8 mouse cellular contexts compared by ENCODE assay signal in genomic region chr14:121450504-121451423, GRCm38 (mm10). TPM values are rescaled to one million over a fixed set of nuclear protein-coding genes. Genes with fewer than 3 reads are reported as not detected.
DNase-seq lines count a peak whose midpoint lies in the region; ATAC-seq and TF ChIP-seq lines count a peak whose summit lies in the region.

No protein-coding gene starts in this region.

- peaks cover 10% of the 10 kb centered on the region; the same call in 1 of the 2 replicates for H3K4me1 ChIP-seq in forebrain, embryonic 13.5 days
- H3K4me1 ChIP-seq in heart, postnatal 0 days (ENCODE audit: control insufficient read depth, insufficient read depth) = peaks cover 3% of the 10 kb centered on the region; the same call in 1 of the 2 replicates
- peaks cover 22 to 31% of the 10 kb centered on the region in 2 experiments for H3K4me1 ChIP-seq in liver, embryonic 14.5 days (replicated peaks; ENCODE audit: control insufficient read depth in 2 of 2, insufficient read depth in 2 of 2, low read length in 1 of 2)
- no peaks in the 10 kb centered on the region for H3K4me1 ChIP-seq in neural tube, embryonic 11.5 days (ENCODE audit: control insufficient read depth, insufficient read depth, low read length)
- H3K4me1 ChIP-seq in stomach, postnatal 0 days (replicated peaks; ENCODE audit: control insufficient read depth, insufficient read depth) = 0 out of 2 replicates have a peak, but pooled peaks cover 2% of the 10 kb centered on the region

- no peak overlapping the region for H3K27ac ChIP-seq in forebrain, embryonic 13.5 days
- no peak overlapping the region for H3K27ac ChIP-seq in heart, postnatal 0 days (ENCODE audit: low read depth)
- no peak overlapping the region for H3K27ac ChIP-seq in liver, embryonic 14.5 days
- no peak overlapping the region for H3K27ac ChIP-seq in neural tube, embryonic 11.5 days (ENCODE audit: low read depth, low read length)
- H3K27ac ChIP-seq in stomach, postnatal 0 days (replicated peaks) = no peak overlapping the region

- H3K36me3 ChIP-seq in forebrain, embryonic 13.5 days (ENCODE audit: poor library complexity, severe bottlenecking) = no peaks in the 10 kb centered on the region
- no peaks in the 10 kb centered on the region for H3K36me3 ChIP-seq in heart, postnatal 0 days (replicated peaks; ENCODE audit: control insufficient read depth, insufficient read depth, low read length)
- no peaks in the 10 kb centered on the region for H3K36me3 ChIP-seq in liver, embryonic 14.5 days (replicated peaks; ENCODE audit: control insufficient read depth, insufficient read depth, low read depth)
- no peaks in the 10 kb centered on the region for H3K36me3 ChIP-seq in neural tube, embryonic 11.5 days (ENCODE audit: control insufficient read depth, insufficient read depth, low read length)
- no peaks in the 10 kb centered on the region for H3K36me3 ChIP-seq in stomach, postnatal 0 days (ENCODE audit: control insufficient read depth, insufficient read depth, low read length)

- ATAC-seq in cerebellum, adult (ENCODE audit: insufficient number of reproducible peaks, low FRiP score, low TSS enrichment) = 0 out of 2 replicates have a peak, but pooled peaks have one; percentile 45
- ATAC-seq in forebrain, embryonic 13.5 days = peak; percentile 26; the same call in 1 of the 2 replicates
- ATAC-seq in heart, postnatal 0 days (ENCODE audit: insufficient read depth, low read depth) = peak; percentile 69; the same call in 1 of the 2 replicates
- ATAC-seq in liver, embryonic 14.5 days (ENCODE audit: insufficient read depth) = peak; percentile 29; the same call in 1 of the 2 replicates
- ATAC-seq in neural tube, embryonic 11.5 days (ENCODE audit: insufficient read depth, low FRiP score, low TSS enrichment) = peak; percentile 48; the same call in 1 of the 2 replicates
- ATAC-seq in stomach, postnatal 0 days (ENCODE audit: low FRiP score, low TSS enrichment) = peak; percentile 66

- no peaks in the 10 kb centered on the region for H3K9me3 ChIP-seq in forebrain, embryonic 13.5 days (replicated peaks)
- no peaks in the 10 kb centered on the region for H3K9me3 ChIP-seq in heart, postnatal 0 days (replicated peaks; ENCODE audit: control insufficient read depth, low read length)
- H3K9me3 ChIP-seq in liver, embryonic 14.5 days (ENCODE audit: control insufficient read depth, low read length) = no peaks in the 10 kb centered on the region
- no peaks in the 10 kb centered on the region for H3K9me3 ChIP-seq in neural tube, embryonic 11.5 days (ENCODE audit: control insufficient read depth, low read length)
- H3K9me3 ChIP-seq in stomach, postnatal 0 days (ENCODE audit: control insufficient read depth, low read length) = no peaks in the 10 kb centered on the region

- H3K4me2 ChIP-seq in forebrain, embryonic 13.5 days = peak overlapping the region; percentile 52
- H3K4me2 ChIP-seq in heart, postnatal 0 days (ENCODE audit: low read depth, low read length) = peak overlapping the region; percentile 88
- H3K4me2 ChIP-seq in liver, embryonic 14.5 days (ENCODE audit: low read depth) = peak overlapping the region; percentile 70
- peak overlapping the region; percentile 22; the same call in 1 of the 2 replicates for H3K4me2 ChIP-seq in neural tube, embryonic 11.5 days (ENCODE audit: low read depth)
- peak overlapping the region; percentile 49 for H3K4me2 ChIP-seq in stomach, postnatal 0 days (replicated peaks; ENCODE audit: low read depth)

- TF ChIP-seq CTCF in heart, postnatal 0 days (IDR thresholded peaks at IDR 0.05; ENCODE audit: low read depth) = peak; percentile 85
- peak; percentile 83 for TF ChIP-seq CTCF in liver, embryonic 14.5 days (IDR thresholded peaks at IDR 0.05; ENCODE audit: low read depth)
- peak; percentile 92 for TF ChIP-seq CTCF in stomach, postnatal 0 days (IDR thresholded peaks at IDR 0.05; ENCODE audit: low read depth)

- no peak overlapping the region for H3K9ac ChIP-seq in forebrain, embryonic 13.5 days
- H3K9ac ChIP-seq in heart, postnatal 0 days (replicated peaks; ENCODE audit: low read depth, low read length) = no peak overlapping the region
- peak overlapping the region; percentile 31; the same call in 1 of the 2 replicates for H3K9ac ChIP-seq in liver, embryonic 14.5 days (replicated peaks)
- no peak overlapping the region for H3K9ac ChIP-seq in neural tube, embryonic 11.5 days (ENCODE audit: low read length)
- H3K9ac ChIP-seq in stomach, postnatal 0 days (ENCODE audit: low read length) = peak overlapping the region; percentile 28; the same call in 1 of the 2 replicates

- DNase-seq in ES-CJ7 (ENCODE audit: low read depth, low spot score) = peak; percentile 78
- DNase-seq in heart, postnatal 0 days (ENCODE audit: low spot score) = peak; percentile 86
- DNase-seq in kidney, postnatal 25 days = peak; percentile 76 to 79
- DNase-seq in liver, embryonic 14.5 days (ENCODE audit: low read depth in 3 of 3, low spot score in 3 of 3) = peak; percentile 56 to 71 (median 60)
- DNase-seq in neural tube, embryonic 11.5 days (ENCODE audit: low spot score) = peak; percentile 57
- DNase-seq in stomach, postnatal 0 days (ENCODE audit: low spot score) = peak; percentile 46

- TF ChIP-seq EP300 in heart, postnatal 0 days (IDR thresholded peaks at IDR 0.05; ENCODE audit: low read depth) = no peak
- peak; percentile 30; the same call in 1 of the 2 replicates for TF ChIP-seq EP300 in liver, embryonic 14.5 days (IDR thresholded peaks at IDR 0.05; ENCODE audit: low read depth)
- TF ChIP-seq EP300 in stomach, postnatal 0 days (optimal IDR thresholded peaks at IDR 0.05) = no peak

- 20% methylated on average over 18 of the region's 18 CpGs for WGBS in forebrain, embryonic 13.5 days
- 10% methylated on average over 18 of the region's 18 CpGs for WGBS in heart, postnatal 0 days
- 7% methylated on average over 18 of the region's 18 CpGs for WGBS in liver, embryonic 14.5 days (ENCODE audit: insufficient replicate concordance)
- WGBS in neural tube, embryonic 11.5 days = 25% methylated on average over 18 of the region's 18 CpGs
- WGBS in stomach, postnatal 0 days = 16% methylated on average over 18 of the region's 18 CpGs

- no peaks in the 10 kb centered on the region for H3K27me3 ChIP-seq in forebrain, embryonic 13.5 days
- no peaks in the 10 kb centered on the region for H3K27me3 ChIP-seq in heart, postnatal 0 days (ENCODE audit: control insufficient read depth, insufficient read depth, low read length)
- H3K27me3 ChIP-seq in liver, embryonic 14.5 days (ENCODE audit: control insufficient read depth, insufficient read depth, low read length) = no peaks in the 10 kb centered on the region
- no peaks in the 10 kb centered on the region for H3K27me3 ChIP-seq in neural tube, embryonic 11.5 days (ENCODE audit: control insufficient read depth, insufficient read depth, low read length)
- no peaks in the 10 kb centered on the region for H3K27me3 ChIP-seq in stomach, postnatal 0 days (ENCODE audit: control insufficient read depth, insufficient read depth, low read length)

- H3K4me3 ChIP-seq in forebrain, embryonic 13.5 days = peak overlapping the region; percentile 14; the same call in 1 of the 2 replicates
- H3K4me3 ChIP-seq in heart, postnatal 0 days (ENCODE audit: low read depth, low read length) = peak overlapping the region; percentile 45
- H3K4me3 ChIP-seq in liver, embryonic 14.5 days (ENCODE audit: insufficient read depth in 1 of 2, low read depth in 2 of 2, low read length in 2 of 2) = peak overlapping the region; percentile 17 to 37; a peak in 3 of 4 replicates
- H3K4me3 ChIP-seq in neural tube, embryonic 11.5 days (ENCODE audit: low read depth, low read length) = no peak overlapping the region
- H3K4me3 ChIP-seq in stomach, postnatal 0 days (ENCODE audit: low read depth, low read length) = peak overlapping the region; percentile 13; the same call in 1 of the 2 replicates

RNA-seq across cellular contexts. Expression of gene Slc15a1, which starts 54.3 kb away (rescaled TPM):
- 0.14 TPM in 1 of 2 replicates, not detected in the other for polyA plus RNA-seq in forebrain, embryonic 13.5 days (2015; fragmentation: Nextera tagmentation; extraction: Ambion mirVana)
- not detected in 2 replicates for total RNA-seq in heart, postnatal 0 days (2014; rRNA removed; ENCODE audit: low replicate concordance)
- 0.04 TPM in 1 of 2 replicates, not detected in the other for polyA plus RNA-seq in heart, postnatal 0 days (2015; fragmentation: Nextera tagmentation; extraction: Ambion mirVana)
- polyA plus RNA-seq in liver, embryonic 14.5 days (2012; rRNA removed) = not detected in 2 replicates
- polyA plus RNA-seq in liver, embryonic 14.5 days (2014; fragmentation: Nextera tagmentation; extraction: Ambion mirVana) = not detected in 2 replicates
- polyA plus RNA-seq in neural tube, embryonic 11.5 days (2014; fragmentation: Nextera tagmentation; extraction: Ambion mirVana) = not detected in 2 replicates
- polyA plus RNA-seq in stomach, postnatal 0 days (2015; fragmentation: Nextera tagmentation; extraction: Ambion mirVana) = 12.0 and 12.5 TPM in 2 replicates

Comparison
In these comparisons a context has a peak if more than half of its experiments do, and no peak if none do; other contexts are left out.
1. H3K4me2 ChIP-seq: peak in every context shown above with its lines; median percentile 88 in heart, postnatal 0 days; 70 in liver, embryonic 14.5 days; 52 in forebrain, embryonic 13.5 days; 49 in stomach, postnatal 0 days; 22 in neural tube, embryonic 11.5 days.
2. H3K9ac ChIP-seq: peak in liver, embryonic 14.5 days (single experiment) and stomach, postnatal 0 days (single experiment); none in forebrain, embryonic 13.5 days (single experiment), heart, postnatal 0 days (single experiment) and neural tube, embryonic 11.5 days (single experiment).
3. RNA of gene Slc15a1, which starts 54.3 kb away (polyA plus RNA-seq): 12.0 to 12.5 TPM in stomach, postnatal 0 days; not detected in neural tube, embryonic 11.5 days, 0.04 TPM in heart, postnatal 0 days, 0.14 TPM in forebrain, embryonic 13.5 days and not detected in liver, embryonic 14.5 days; every median in the first group is over 10 times any median in the second.
4. Peak in every context shown above with its lines, with median percentiles within 50 percentile points of each other: DNase-seq, ATAC-seq and CTCF ChIP-seq.